Mouse (Mus musculus) lung, postnatal 0 days (tissue): Measurements from ENCODE around the gene Sctr.

Source experiments
- CTCF ChIP-seq: IDR thresholded peaks from 2 replicates; pipeline ENCODE4 v1.5.1; 2016; ENCODE audit warnings: antibody characterized with exemption, mild to moderate bottlenecking
- EP300 ChIP-seq: IDR thresholded peaks from 2 replicates; pipeline ENCODE4 v1.6.1; 2016; ENCODE audit warnings: antibody characterized with exemption, mild to moderate bottlenecking, control low read depth

GRCm38 (mm10) chr1:120057674-120058430 is 51.2 kb downstream of the Sctr start:
- TF ChIP-seq CTCF (no peak), EP300 (no peak)
